Mouse (Mus musculus) layer of hippocampus, adult 9-11 months (tissue): ENCODE data around the gene Gm20388.

Experiments used
- DNase-seq: peaks from one replicate; pipeline ENCODE4 v3.0.0; 2022

Gene Gm20388

GRCm38 (mm10) chr8:120881634-120882033 is 971.0 kb downstream of the Gm20388 start:
- no peak for DNase-seq

GRCm38 (mm10) chr8:120882657-120883056 is 972.0 kb downstream of the Gm20388 start:
- DNase-seq: no peak

GRCm38 (mm10) chr8:120883369-120883768 is 972.7 kb downstream of the Gm20388 start:
- DNase-seq: no peak

- no peak for DNase-seq
These were observed 973.2 kb downstream of the Gm20388 start for GRCm38 (mm10) chr8:120883853-120884252.

GRCm38 (mm10) chr8:120884881-120885280 is 974.2 kb downstream of the Gm20388 start:
- DNase-seq: no peak

GRCm38 (mm10) chr8:120887254-120887653 is 976.6 kb downstream of the Gm20388 start:
- DNase-seq: no peak

GRCm38 (mm10) chr8:120888005-120888404 is 977.4 kb downstream of the Gm20388 start:
- no peak for DNase-seq

- no peak for DNase-seq
These were observed 978.5 kb downstream of the Gm20388 start for GRCm38 (mm10) chr8:120889189-120889588.

GRCm38 (mm10) chr8:120890068-120890467 is 979.4 kb downstream of the Gm20388 start:
- no peak for DNase-seq

GRCm38 (mm10) chr8:120895009-120895408 is 984.4 kb downstream of the Gm20388 start:
- no peak for DNase-seq

GRCm38 (mm10) chr8:120895600-120895999 is 985.0 kb downstream of the Gm20388 start:
- DNase-seq: no peak

GRCm38 (mm10) chr8:120896203-120896602 is 985.6 kb downstream of the Gm20388 start:
- no peak for DNase-seq

- DNase-seq: no peak
These were observed 987.4 kb downstream of the Gm20388 start for GRCm38 (mm10) chr8:120898008-120898407.

- no peak for DNase-seq
These were observed 988.3 kb downstream of the Gm20388 start for GRCm38 (mm10) chr8:120898828-120899407.

- DNase-seq: no peak
These were observed 991.7 kb downstream of the Gm20388 start for GRCm38 (mm10) chr8:120902346-120902745.

- no peak for DNase-seq
These were observed 997.0 kb downstream of the Gm20388 start for GRCm38 (mm10) chr8:120907671-120908070.

GRCm38 (mm10) chr8:120910936-120911335 is 1000.3 kb downstream of the Gm20388 start:
- DNase-seq: no peak

GRCm38 (mm10) chr8:120912463-120912862 is 1001.8 kb downstream of the Gm20388 start:
- no peak for DNase-seq

GRCm38 (mm10) chr8:120916831-120917435 is 1006.3 kb downstream of the Gm20388 start:
- no peak for DNase-seq

- DNase-seq: no peak
These were observed 1009.9 kb downstream of the Gm20388 start for GRCm38 (mm10) chr8:120920527-120920926.

- DNase-seq: no peak
These were observed 1015.6 kb downstream of the Gm20388 start for GRCm38 (mm10) chr8:120926201-120926600.

GRCm38 (mm10) chr8:120928082-120928481 is 1017.4 kb downstream of the Gm20388 start:
- DNase-seq: no peak

GRCm38 (mm10) chr8:120934596-120934995 is 1024.0 kb downstream of the Gm20388 start:
- DNase-seq: no peak

- no peak for DNase-seq
These were observed 1026.0 kb downstream of the Gm20388 start for GRCm38 (mm10) chr8:120936685-120937084.

GRCm38 (mm10) chr8:120937474-120937873 is 1026.8 kb downstream of the Gm20388 start:
- DNase-seq: no peak
